Mouse (Mus musculus): Measurements from ENCODE around the gene Creb5.

- TF ChIP-seq CTCF (IDR thresholded peaks at IDR 0.05; ENCODE audit: borderline replicate concordance, insufficient read depth, low read depth, low read length) (no peak), POLR2A (IDR thresholded peaks at IDR 0.05; ENCODE audit: borderline replicate concordance, insufficient read depth, low read length) (no peak)
Observed at GRCm38 (mm10) chr6:53369928-53370327, 82.9 kb downstream of the Creb5 start.

Data from cerebellum, adult 2 months (tissue).